Mouse (Mus musculus) midbrain, embryonic 16.5 days (tissue): ENCODE data around the gene Map3k11. TPM values are rescaled to one million over a fixed set of nuclear protein-coding genes. Genes with fewer than 3 reads are reported as not detected.
A peak's percentile ranks its signal among the peaks of the same experiment; 100 is the strongest.

Source experiments
- ATAC-seq: fragments of 200-750 bp; cut with Nextera tagmentation; 2 replicates; pipeline ENCODE4 v1.8.0; 2017; ENCODE audit warnings: moderate TSS enrichment
- H3K27ac ChIP-seq: fragments of 300-500 bp; sonication (generic); 2 replicates; pipeline ENCODE4 v1.5.1; 2014; ENCODE audit warnings: mild to moderate bottlenecking, low read length, mixed read lengths
- H3K27me3 ChIP-seq: fragments of 300-500 bp; sonication (generic); 2 replicates; pipeline ENCODE4 v1.6.1; 2014; ENCODE audit warnings: low read depth, low read length, mixed read lengths; ENCODE audit not compliant: control insufficient read depth, insufficient read depth
- H3K36me3 ChIP-seq: fragments of 300-500 bp; sonication (generic); 2 replicates; pipeline ENCODE4 v1.6.1; 2014; ENCODE audit warnings: mild to moderate bottlenecking, low read length, moderate library complexity, mixed read lengths; ENCODE audit not compliant: control insufficient read depth, insufficient read depth
- H3K4me1 ChIP-seq: fragments of 300-500 bp; sonication (generic); 2 replicates; pipeline ENCODE4 v1.6.1; 2014; ENCODE audit warnings: mild to moderate bottlenecking, low read length, mixed read lengths; ENCODE audit not compliant: control insufficient read depth, insufficient read depth
- H3K4me2 ChIP-seq: fragments of 300-500 bp; sonication (generic); 2 replicates; pipeline ENCODE4 v1.6.1; 2014; ENCODE audit warnings: mild to moderate bottlenecking, low read length, mixed read lengths
- H3K4me3 ChIP-seq: fragments of 300-500 bp; sonication (generic); 2 replicates; pipeline ENCODE4 v1.5.1; 2014; ENCODE audit warnings: low read depth, mild to moderate bottlenecking, low read length, moderate library complexity, mixed read lengths
- H3K9ac ChIP-seq: fragments of 300-500 bp; sonication (generic); 2 replicates; pipeline ENCODE4 v1.6.1; 2014; ENCODE audit warnings: low read depth, low read length, mixed read lengths
- H3K9me3 ChIP-seq: fragments of 300-500 bp; sonication (generic); replicated peaks from 2 replicates; pipeline ENCODE4 v1.6.1; 2014; ENCODE audit warnings: mild to moderate bottlenecking, low read length, mixed read lengths; ENCODE audit not compliant: control insufficient read depth, poor library complexity, severe bottlenecking
- WGBS: fragments of 180-500 bp; shearing (Covaris S2); extraction: QIAGEN DNeasy Blood & Tissue Kit; methylation state at CpG from one replicate; pipeline ENCODE4 v1.1.7; 2014; 5-methylcytosine and 5-hydroxymethylcytosine counted together
- polyA plus RNA-seq: library from polyadenylated mRNA; unstranded; fragments of >200 nt; fragmentation: Nextera tagmentation; extraction: Ambion mirVana; gene quantifications from 2 replicates; pipeline ENCODE4 v1.2.1, GENCODE M21; 2015

The Map3k11 gene
- polyA plus RNA-seq = 9.5 and 12.9 TPM in 2 replicates

DNA sequence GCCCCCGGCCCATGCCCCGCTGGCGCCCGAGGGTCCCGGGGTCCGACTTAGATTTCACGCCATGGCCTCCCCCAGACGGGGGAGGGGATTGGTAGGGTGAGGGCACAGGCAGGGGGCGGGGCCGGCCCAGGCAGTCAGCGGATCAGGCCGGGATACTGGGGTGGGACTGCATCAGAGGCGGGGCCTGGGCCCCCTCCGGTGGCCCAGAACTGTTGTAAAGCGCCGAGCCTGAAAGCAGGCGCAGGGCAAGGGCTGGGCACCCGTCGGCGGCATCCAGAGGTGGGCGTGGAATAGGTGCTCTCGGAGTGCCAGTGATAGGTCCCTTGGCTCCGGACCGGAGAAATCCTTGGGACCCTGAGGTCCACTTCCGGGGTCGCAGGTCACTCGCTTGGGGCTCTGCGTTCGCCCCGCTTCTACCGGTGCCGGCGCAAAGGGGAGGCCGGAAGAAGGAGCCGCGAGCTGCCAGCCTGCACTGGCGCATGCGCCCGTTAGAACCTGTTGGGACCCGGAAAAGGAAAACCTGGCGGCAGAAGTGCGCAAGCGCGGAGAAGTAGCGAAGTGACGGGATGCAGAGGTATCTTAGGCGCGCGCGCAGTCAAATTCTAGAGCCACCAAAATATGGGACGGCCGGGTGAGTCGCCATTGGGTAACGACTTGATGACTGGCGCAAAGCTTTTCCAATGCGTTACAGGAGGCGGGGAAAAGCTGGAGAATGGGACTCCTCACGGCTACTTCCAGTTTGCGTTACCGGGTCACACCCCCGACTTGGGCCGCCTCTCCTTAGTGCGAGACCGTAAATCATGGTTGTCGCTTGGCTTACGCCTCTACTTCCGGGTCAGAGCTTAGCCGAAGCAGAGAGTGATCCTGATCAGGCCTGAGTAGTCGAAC lies at the start of gene Map3k11, which contains the start of gene Pcnx3:
TSS of gene Map3k11 (plus strand) at position 543 of the 888 bp plus-strand sequence.
TSS of gene Pcnx3 (minus strand) at position 709 of the 888 bp plus-strand sequence.
- Histone ChIP-seq H3K27ac (peak within 1 kb of the TSS; percentile 79), H3K9me3 (no peaks in the 10 kb centered on the region), H3K9ac (peak within 1 kb of the TSS; percentile 84), H3K4me2 (peak within 1 kb of the TSS; percentile 98), H3K4me1 (peaks cover 36% of the 10 kb centered on the region), H3K27me3 (no peaks in the 10 kb centered on the region), H3K36me3 (peaks cover 22% of the 10 kb centered on the region), H3K4me3 (peak within 1 kb of the TSS; percentile 70)
- peak; percentile 96 for ATAC-seq
- under 1% methylated on average over 69 of the region's 69 CpGs for WGBS

DNA sequence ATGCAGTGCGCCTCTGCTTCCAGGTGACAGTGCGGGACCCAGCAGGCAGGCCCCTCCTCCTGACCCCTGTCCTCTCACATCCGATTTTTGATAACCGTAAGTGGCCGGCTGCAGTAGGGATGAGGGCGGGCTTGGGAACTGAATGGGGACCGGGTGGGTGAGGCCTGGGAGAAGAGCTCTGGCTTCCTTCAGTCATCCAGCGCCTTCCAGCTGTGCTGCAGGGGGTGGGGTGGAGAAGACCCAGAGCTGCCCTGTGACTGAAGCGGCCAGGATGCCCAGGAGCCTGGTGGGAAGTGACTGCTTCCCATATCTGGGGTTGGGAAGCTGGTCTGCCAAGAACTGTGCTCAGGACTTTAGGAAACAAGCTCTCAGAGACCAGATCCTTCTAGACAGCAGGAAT lies 48.2 kb upstream of the Map3k11 start:
- no peak for ATAC-seq
- Histone ChIP-seq H3K27me3 (no peaks in the 10 kb centered on the region), H3K27ac (no peak overlapping the region), H3K4me3 (no peak overlapping the region), H3K4me2 (no peak overlapping the region), H3K9ac (no peak overlapping the region), H3K9me3 (no peaks in the 10 kb centered on the region), H3K4me1 (peaks cover 19% of the 10 kb centered on the region), H3K36me3 (peaks cover 47% of the 10 kb centered on the region)
- WGBS = 83% methylated on average over 9 of the region's 9 CpGs

DNA sequence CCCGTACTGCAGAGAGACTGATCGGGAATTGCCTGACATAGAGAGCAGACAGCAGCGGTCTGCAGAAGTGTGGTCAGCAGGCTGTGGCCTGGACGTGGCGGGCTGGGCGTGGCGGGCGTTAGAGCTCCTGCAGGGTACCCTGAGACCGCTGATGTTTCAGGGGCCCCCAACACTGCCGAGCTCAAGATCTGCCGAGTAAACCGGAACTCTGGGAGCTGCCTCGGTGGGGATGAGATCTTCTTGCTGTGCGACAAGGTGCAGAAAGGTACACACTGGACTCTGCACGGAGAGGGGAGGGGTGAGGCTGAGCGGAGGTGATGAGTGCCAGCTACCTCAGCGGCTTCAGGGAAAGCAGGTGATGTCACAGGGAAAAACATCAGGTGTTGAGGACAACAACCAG lies 47.5 kb upstream of the Map3k11 start:
- H3K9me3 ChIP-seq = no peaks in the 10 kb centered on the region
- no peak overlapping the region for H3K27ac ChIP-seq
- no peak for ATAC-seq
- 93% methylated on average over 17 of the region's 17 CpGs for WGBS
- no peak overlapping the region for H3K4me2 ChIP-seq
- peaks cover 19% of the 10 kb centered on the region for H3K4me1 ChIP-seq
- no peak overlapping the region for H3K9ac ChIP-seq
- no peaks in the 10 kb centered on the region for H3K27me3 ChIP-seq
- peaks cover 54% of the 10 kb centered on the region for H3K36me3 ChIP-seq
- no peak overlapping the region for H3K4me3 ChIP-seq

DNA sequence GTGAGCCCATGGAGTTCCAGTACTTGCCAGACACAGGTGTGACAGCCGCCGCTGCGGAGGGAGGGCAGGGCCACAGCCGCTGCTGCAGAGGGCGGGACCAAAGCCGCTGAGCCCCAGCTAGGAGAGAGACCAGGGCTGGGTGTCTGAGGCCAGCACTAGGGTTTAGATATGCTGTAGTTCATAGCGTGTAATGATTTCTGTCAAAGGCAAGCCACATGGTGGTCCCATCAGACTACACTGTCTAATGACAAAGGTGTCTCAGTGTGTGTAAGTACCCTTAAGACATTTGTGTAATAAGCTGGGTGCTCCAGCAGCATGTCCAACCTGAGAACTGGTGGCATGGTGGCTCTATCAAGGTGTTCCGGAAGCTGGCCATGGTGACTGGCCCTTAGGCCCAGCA lies 46.9 kb upstream of the Map3k11 start:
- ATAC-seq = no peak
- Histone ChIP-seq H3K9ac (no peak overlapping the region), H3K27me3 (no peaks in the 10 kb centered on the region), H3K4me2 (no peak overlapping the region), H3K36me3 (peaks cover 55% of the 10 kb centered on the region), H3K9me3 (no peaks in the 10 kb centered on the region), H3K4me3 (no peak overlapping the region), H3K4me1 (peaks cover 15% of the 10 kb centered on the region), H3K27ac (no peak overlapping the region)
- WGBS = 90% methylated on average over 8 of the region's 8 CpGs

DNA sequence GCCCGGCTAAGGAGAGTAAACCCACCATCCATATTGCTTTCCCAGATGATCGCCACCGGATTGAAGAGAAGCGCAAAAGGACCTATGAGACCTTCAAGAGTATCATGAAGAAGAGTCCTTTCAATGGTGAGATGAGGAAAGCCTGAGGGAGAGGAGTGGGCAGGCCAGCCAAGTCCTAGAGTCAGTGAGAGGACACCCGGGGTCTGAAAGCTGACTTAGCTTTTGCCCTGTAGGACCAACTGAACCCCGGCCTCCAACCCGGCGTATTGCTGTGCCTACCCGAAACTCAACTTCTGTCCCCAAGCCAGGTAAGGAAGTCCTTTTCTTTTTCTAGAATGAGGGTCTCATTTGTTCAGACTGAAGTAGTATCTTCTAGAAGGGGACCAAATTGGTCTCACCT lies 43.3 kb upstream of the Map3k11 start:
- Histone ChIP-seq H3K4me3 (no peak overlapping the region), H3K9me3 (no peaks in the 10 kb centered on the region), H3K36me3 (peaks cover 57% of the 10 kb centered on the region), H3K4me1 (peaks cover 11% of the 10 kb centered on the region), H3K9ac (no peak overlapping the region), H3K27me3 (no peaks in the 10 kb centered on the region), H3K4me2 (no peak overlapping the region), H3K27ac (no peak overlapping the region)
- WGBS = 93% methylated on average over 9 of the region's 9 CpGs
- no peak for ATAC-seq

DNA sequence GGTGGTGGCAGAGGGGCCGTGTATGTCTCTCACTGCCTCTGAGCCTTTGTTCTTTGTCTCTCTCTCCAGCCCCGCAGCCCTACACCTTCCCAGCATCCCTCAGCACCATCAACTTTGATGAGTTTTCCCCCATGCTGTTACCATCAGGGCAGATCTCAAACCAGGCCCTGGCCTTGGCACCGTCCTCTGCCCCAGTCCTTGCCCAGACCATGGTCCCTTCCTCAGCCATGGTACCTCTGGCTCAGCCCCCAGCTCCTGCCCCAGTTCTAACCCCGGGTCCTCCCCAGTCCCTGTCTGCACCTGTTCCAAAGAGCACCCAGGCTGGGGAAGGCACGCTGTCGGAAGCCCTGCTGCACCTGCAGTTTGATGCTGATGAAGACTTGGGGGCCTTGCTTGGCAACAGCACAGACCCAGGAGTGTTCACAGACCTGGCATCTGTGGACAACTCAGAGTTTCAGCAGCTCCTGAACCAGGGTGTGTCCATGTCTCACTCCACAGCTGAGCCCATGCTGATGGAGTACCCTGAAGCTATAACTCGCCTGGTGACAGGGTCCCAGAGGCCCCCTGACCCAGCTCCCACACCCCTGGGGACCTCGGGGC lies 41.7 kb upstream of the Map3k11 start:
- H3K4me3 ChIP-seq = no peak overlapping the region
- H3K36me3 ChIP-seq = peaks cover 42% of the 10 kb centered on the region
- H3K27ac ChIP-seq = no peak overlapping the region
- H3K4me2 ChIP-seq = no peak overlapping the region
- H3K27me3 ChIP-seq = no peaks in the 10 kb centered on the region
- H3K9me3 ChIP-seq = no peaks in the 10 kb centered on the region
- peaks cover 11% of the 10 kb centered on the region for H3K4me1 ChIP-seq
- no peak for ATAC-seq
- WGBS = 90% methylated on average over 8 of the region's 8 CpGs
- H3K9ac ChIP-seq = no peak overlapping the region

DNA sequence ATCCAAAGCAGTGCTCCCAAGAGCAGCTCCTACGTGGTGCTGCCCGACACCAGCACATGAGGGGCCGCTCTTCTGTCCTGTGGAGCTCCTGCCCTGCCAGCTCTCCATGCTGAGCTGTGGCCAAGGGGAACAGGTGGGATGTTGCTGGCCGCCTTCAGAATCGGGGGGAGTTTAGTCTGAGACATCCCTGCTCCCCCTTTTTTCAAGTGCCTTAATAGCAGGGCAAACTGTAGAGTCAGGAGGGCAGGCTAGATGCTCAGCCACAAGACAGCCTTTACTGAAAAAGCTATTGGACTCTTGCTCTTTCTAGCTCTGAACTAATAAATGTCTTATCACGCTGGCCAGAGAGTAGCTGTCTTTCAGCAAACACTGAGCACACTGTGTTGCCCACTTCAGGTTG lies 40.8 kb upstream of the Map3k11 start:
- WGBS = 95% methylated on average over 6 of the region's 6 CpGs
- no peak overlapping the region for H3K4me3 ChIP-seq
- no peak overlapping the region for H3K9ac ChIP-seq
- no peak overlapping the region for H3K4me2 ChIP-seq
- H3K4me1 ChIP-seq = peaks cover 11% of the 10 kb centered on the region
- peaks cover 33% of the 10 kb centered on the region for H3K36me3 ChIP-seq
- H3K27ac ChIP-seq = peak overlapping the region; percentile 5; the same call in 1 of the 2 replicates
- no peak for ATAC-seq
- H3K27me3 ChIP-seq = no peaks in the 10 kb centered on the region; the same call in 1 of the 2 replicates
- H3K9me3 ChIP-seq = no peaks in the 10 kb centered on the region

DNA sequence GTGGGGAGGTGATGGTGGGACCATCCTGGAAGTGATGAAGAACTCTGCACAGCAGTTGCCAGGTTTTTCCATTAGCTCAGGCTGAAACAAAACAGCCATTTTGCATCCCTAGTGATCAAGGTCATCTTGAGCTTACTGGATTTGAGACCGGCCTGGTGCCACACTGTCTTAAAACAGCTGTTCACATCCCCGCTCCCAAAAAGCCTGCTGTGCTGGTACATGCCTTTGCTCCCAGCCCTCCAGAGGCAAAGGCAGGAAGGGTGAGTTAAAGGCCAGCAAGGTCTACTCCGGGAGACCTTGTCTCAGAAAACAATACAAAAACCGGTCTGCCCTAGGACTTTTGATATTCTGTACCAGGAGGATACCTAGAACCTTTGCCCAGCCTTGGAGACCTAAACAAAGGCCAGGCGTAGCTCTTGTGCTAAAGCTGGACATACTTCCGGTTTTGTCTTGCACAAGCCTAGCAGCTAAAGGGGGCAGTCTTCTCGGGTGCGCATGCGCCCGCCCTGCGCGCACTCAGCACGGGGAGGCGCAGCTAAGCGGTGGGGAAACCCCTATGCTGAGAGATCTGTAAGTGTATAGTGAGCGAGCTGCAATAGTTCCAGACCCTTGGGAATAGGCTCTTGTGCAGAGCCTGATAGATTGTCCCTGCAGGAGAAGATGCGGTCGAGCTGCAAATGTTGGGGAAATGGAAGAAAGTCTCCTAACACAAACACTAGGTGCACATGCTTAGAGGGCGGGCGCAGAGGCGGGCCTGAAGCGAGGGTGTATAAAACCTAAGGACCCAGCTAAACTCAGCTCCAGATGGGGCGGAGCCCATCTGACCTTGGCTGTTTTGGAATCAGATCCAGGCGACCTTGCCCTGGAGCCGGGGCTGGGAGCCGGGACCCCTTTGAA lies 39.9 kb upstream of the Map3k11 start:
- H3K36me3 ChIP-seq = peaks cover 30% of the 10 kb centered on the region
- peak; percentile 86 for ATAC-seq

More for the DNA sequence above, 39.9 kb upstream of the Map3k11 start:
- Histone ChIP-seq H3K4me3 (peak overlapping the region; percentile 31), H3K9ac (peak overlapping the region; percentile 68), H3K4me2 (peak overlapping the region; percentile 66), H3K9me3 (no peaks in the 10 kb centered on the region), H3K4me1 (peaks cover 14% of the 10 kb centered on the region), H3K27ac (peak overlapping the region; percentile 79), H3K27me3 (peaks cover 4% of the 10 kb centered on the region)
- WGBS = 14% methylated on average over 26 of the region's 26 CpGs
